Mouse (Mus musculus) Patski (cell line): ENCODE data around the gene Spata3. TPM values are rescaled to one million over a fixed set of nuclear protein-coding genes. Genes with fewer than 3 reads are reported as not detected.
"Not testable (repeated sequence)": the region's sequence is repeated elsewhere in the genome, so short reads cannot be mapped to it uniquely, and the experiment has no call there.

Source experiments
- ATAC-seq: fragments of 100-300 bp; one replicate; pipeline ENCODE4 v1.8.0; 2021
- CTCF ChIA-PET: fragments of 350-600 bp; sonication (Branson Sonifier 250); formaldehyde crosslinking; loops from one replicate; lab custom pipeline; 2022; ENCODE audit warnings: inconsistent platforms; lab: Charles Lee
- POLR2A ChIA-PET: fragments of 350-600 bp; sonication (Branson Sonifier 250); formaldehyde crosslinking; loops from one replicate; lab custom pipeline; 2022; ENCODE audit warnings: antibody characterized with exemption, inconsistent platforms; lab: Charles Lee
- DNase-seq: peaks from one replicate; pipeline ENCODE4 v3.0.0-alpha.2; 2011; ENCODE audit warnings: low read depth, low spot score
- H3K27me3 ChIP-seq: fragments of 371-371 bp; one replicate; pipeline ENCODE4 v1.5.1; 2021
- CTCF ChIP-seq: fragments of 100-300 bp; IDR thresholded peaks from one replicate; pipeline ENCODE4 v1.5.1; 2021
- in situ Hi-C: fragments of 300-500 bp; cut with MboI; formaldehyde crosslinking; loops from 3 replicates; pipeline ENCODE4 v1.11.1; 2018; ENCODE audit warnings: low pct_unique_long_range_greater_than_20kb, mixed read lengths
- polyA plus RNA-seq: library from polyadenylated mRNA; unstranded; gene quantifications from one replicate; pipeline ENCODE4 v1.2.3, GENCODE M21; 2021

The Spata3 gene
- polyA plus RNA-seq, 1 experiment from 2014 or later, result not detected

GRCm38 (mm10) chr1:85993541-85993940 is 23.1 kb upstream of the Spata3 start:
- CTCF ChIA-PET, result no interaction called here
- TF ChIP-seq CTCF, result no peak
- DNase-seq (no peak), ATAC-seq (no peak)
- POLR2A ChIA-PET, result no interaction called here
- in situ Hi-C loops, result no loop called here
- peaks cover 27% of the 10 kb centered on the region for H3K27me3 ChIP-seq

DNA sequence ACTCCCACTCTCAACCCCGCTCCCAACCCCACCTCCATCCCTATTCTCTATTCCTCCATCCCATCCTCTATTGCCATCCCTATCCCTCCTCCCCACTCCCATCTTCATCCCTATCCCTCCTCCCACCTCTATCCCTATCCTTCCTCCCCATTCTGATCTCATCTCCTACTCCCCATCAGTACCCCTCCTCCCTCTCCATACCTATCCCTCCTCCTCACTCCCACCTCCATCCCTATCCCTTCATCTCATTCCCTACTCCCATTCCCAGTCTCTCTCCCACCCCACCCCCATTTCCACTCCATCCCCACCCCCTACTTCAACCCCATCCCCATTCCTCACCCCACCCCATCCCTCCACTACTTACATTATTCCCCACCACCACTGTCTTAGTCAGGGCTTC is 19.4 kb upstream of the Spata3 start:
- POLR2A ChIA-PET, result no interaction called here
- in situ Hi-C loops, result no loop called here
- no peak for ATAC-seq
- H3K27me3 ChIP-seq, result peaks cover 7% of the 10 kb centered on the region
- DNase-seq, result no peak
- TF ChIP-seq CTCF, result no peak
- CTCF ChIA-PET, result interaction anchor here (1.0 kb wide), 1 partner anchor 55 kb away, joined by 3 read pairs; no protein-coding TSS in a partner anchor

DNA sequence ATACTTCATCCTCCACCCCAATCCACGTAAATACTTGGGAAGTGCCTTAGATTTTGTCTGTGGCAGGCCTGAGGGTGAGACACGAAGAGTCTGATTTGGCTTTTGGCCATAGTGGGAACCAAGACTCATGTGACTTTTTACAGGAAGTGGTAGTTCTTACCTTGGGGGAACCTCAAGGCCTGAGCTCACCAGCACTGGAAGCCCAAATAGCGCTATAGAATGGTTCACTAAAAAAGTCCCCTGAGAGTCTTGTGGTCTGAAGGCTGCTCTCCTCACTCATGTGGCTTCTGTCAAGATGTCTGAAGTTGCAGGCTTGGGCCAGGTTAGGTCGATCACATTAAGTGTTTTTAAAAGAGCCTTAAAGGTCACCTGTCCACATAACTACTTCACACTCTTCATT is 18.6 kb upstream of the Spata3 start:
- POLR2A ChIA-PET, result no interaction called here
- ATAC-seq (no peak), DNase-seq (no peak)
- CTCF ChIA-PET, result interaction anchor here (1.6 kb wide), 1 partner anchor 9 kb away, joined by 5 read pairs; no protein-coding TSS in a partner anchor
- no peak for TF ChIP-seq CTCF
- H3K27me3 ChIP-seq, result peaks cover 9% of the 10 kb centered on the region
- in situ Hi-C loops, result no loop called here

DNA sequence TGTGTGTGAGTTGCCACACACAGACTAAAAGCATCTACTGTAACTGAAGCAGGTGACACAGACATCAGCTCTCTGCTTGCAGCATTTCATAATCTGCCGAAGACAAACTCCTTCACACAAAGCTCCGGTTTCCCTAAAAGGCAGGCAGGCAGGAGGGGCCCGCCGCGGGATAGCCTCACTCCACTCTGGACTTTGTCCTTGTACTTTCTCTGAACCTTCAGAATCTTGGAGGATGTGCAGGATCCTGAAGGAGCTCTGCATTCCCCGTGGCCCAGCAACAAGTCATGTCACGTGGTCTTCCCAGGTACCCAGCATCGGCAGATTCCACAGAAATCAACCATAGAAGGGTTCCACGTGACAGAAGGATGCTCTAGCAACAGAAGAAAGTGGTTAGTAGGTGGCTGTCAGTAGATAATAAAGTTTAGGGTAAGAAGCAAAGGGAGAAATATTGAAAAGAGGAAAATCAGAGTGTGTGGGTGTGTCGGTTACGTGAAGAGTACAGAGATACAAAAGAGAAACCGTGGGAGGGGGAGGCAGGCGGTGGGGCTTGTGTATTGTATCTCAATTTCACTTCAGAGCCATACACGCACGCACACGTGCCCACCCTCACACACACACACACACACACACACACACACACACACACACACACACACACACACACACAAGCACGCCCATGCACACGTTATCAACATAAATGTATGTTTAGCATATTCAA is 16.6 kb upstream of the Spata3 start:
- in situ Hi-C loops, result no loop called here
- CTCF ChIA-PET, result interaction anchor here (1.6 kb wide), 1 partner anchor 7 kb away, joined by 5 read pairs; no protein-coding TSS in a partner anchor

GRCm38 (mm10) chr1:86005540-86005939 is 11.1 kb upstream of the Spata3 start:
- ChIA-PET POLR2A (no interaction called here), CTCF (interaction anchor here (2.1 kb wide), 1 partner anchor 152 kb away, joined by 13 read pairs; no protein-coding TSS in a partner anchor)
- DNase-seq (no peak), ATAC-seq (no peak)
- no peak for TF ChIP-seq CTCF
- in situ Hi-C loops, result loop anchor here (5.0 kb wide), 2 partner anchors 73 to 153 kb away; no protein-coding TSS in a partner anchor
- H3K27me3 ChIP-seq, result peaks cover 3% of the 10 kb centered on the region

More for the DNA sequence above, 16.6 kb upstream of the Spata3 start:
- no peak for TF ChIP-seq CTCF
- POLR2A ChIA-PET, result no interaction called here
- peaks cover 9% of the 10 kb centered on the region for H3K27me3 ChIP-seq
- no peak for ATAC-seq
- DNase-seq, result no peak

- DNase-seq (no peak), ATAC-seq (no peak)
- TF ChIP-seq CTCF, result no peak
- POLR2A ChIA-PET, result no interaction called here
- CTCF ChIA-PET, result interaction anchor here (1.6 to 2.1 kb wide), 3 partner anchors 67 to 153 kb away, joined by 5 to 13 read pairs (median 6); partner anchors contain the start of gene 4933407L21Rik
- in situ Hi-C loops, result loop anchor here (5.0 kb wide), 2 partner anchors 74 to 154 kb away; no protein-coding TSS in a partner anchor
- peaks cover 3% of the 10 kb centered on the region for H3K27me3 ChIP-seq
Measured at GRCm38 (mm10) chr1:86006040-86006439, 10.6 kb upstream of the Spata3 start.

- in situ Hi-C loops, result loop anchor here (5.0 kb wide), 2 partner anchors 75 to 155 kb away; no protein-coding TSS in a partner anchor
- ChIA-PET POLR2A (interaction anchor here (0.8 kb wide), 1 partner anchor 154 kb away, joined by 5 read pairs; no protein-coding TSS in a partner anchor), CTCF (interaction anchor here (0.6 to 2.1 kb wide), 11 partner anchors 9 to 167 kb away, joined by 3 to 13 read pairs (median 4); partner anchors contain the start of gene 4933407L21Rik)
- H3K27me3 ChIP-seq, result no peaks in the 10 kb centered on the region
- peak; percentile 31 for DNase-seq
- TF ChIP-seq CTCF, result peak; percentile 83
- ATAC-seq, result peak; percentile 39
Measured at GRCm38 (mm10) chr1:86007778-86008177, 8.8 kb upstream of the Spata3 start.

DNA sequence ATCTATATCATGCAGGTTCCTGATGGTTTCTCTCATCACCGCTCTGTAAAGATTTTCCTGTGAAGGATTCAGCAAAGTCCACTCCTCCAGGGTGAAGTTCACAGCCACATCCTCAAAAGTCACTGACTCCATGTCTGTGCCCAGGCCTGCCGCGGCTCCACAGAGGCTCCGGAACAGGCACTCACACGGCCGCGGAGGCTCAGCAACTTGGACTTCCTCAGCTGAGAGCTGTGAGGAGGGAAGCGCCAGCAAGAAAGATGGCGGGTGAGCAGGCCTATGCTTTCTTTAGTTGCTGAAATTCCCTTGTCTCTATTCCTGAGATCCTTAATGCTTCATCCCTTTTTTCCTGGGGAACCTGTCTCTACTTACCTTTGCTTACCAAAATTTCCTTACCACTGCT is 858 bp upstream of the Spata3 start:
- ATAC-seq, result not testable (repeated sequence)

DNA sequence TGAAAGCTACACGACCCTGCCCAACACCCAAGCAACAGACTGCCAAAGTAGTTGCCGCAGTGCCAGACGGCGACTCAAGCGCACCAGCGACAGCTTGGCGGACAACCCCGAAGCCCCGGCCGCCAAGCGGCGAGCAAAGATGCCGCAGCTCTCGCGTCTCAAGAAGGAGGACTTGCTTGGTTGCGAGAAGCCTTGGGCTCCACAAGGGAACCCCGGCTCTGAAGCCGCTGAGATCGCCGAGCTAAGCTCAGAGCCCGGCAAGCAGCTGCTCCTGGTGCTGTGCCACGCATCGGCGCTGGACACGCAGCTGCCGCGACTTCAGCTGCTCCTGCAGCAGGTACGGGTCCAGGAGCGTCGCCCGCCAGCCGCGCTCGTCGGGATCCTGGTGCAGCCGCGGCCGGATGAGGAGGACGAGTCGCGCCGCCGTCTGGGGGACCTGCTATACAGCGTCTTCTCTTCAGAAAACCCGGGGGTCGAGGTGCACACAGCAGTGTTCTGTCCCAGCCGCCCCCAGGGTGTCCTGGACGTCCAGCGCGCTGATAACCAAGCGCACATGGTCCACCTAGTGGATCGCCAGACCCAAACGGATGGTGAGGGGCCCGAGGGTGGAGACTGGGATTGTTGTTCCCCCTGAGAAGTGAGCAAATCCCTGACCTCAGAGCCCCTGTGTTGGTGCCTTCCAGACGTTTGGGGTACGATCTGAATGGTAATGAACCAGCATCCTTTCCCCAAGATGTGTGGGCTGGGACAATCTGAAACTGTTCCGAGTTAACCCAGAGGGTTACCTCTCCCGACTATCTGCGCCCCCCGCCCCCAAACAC is 1.8 kb downstream of the Spata3 start:
- CTCF ChIA-PET, result no interaction called here
- POLR2A ChIA-PET, result interaction anchor here (0.6 kb wide), 1 partner anchor 343 kb away, joined by 6 read pairs; no protein-coding TSS in a partner anchor
- DNase-seq (no peak), ATAC-seq (no peak)
- TF ChIP-seq CTCF, result no peak
- peaks cover 45% of the 10 kb centered on the region for H3K27me3 ChIP-seq
- in situ Hi-C loops, result no loop called here

More for the DNA sequence above, 858 bp upstream of the Spata3 start:
- DNase-seq, CTCF ChIA-PET, in situ Hi-C loops, POLR2A ChIA-PET: not testable (repeated sequence)
- peaks cover 26% of the 10 kb centered on the region for H3K27me3 ChIP-seq

GRCm38 (mm10) chr1:86021365-86021989 is 4.9 kb downstream of the Spata3 start:
- H3K27me3 ChIP-seq, result peaks cover 51% of the 10 kb centered on the region
- DNase-seq (no peak), ATAC-seq (no peak)
- TF ChIP-seq CTCF, result no peak
- CTCF ChIA-PET, result interaction anchor here (1.1 kb wide), 1 partner anchor 169 kb away, joined by 4 read pairs; no protein-coding TSS in a partner anchor
- in situ Hi-C loops, result no loop called here
- POLR2A ChIA-PET, result no interaction called here
